Comparison of ENCODE assay signal across 15 mouse cellular contexts in the genomic region with DNA sequence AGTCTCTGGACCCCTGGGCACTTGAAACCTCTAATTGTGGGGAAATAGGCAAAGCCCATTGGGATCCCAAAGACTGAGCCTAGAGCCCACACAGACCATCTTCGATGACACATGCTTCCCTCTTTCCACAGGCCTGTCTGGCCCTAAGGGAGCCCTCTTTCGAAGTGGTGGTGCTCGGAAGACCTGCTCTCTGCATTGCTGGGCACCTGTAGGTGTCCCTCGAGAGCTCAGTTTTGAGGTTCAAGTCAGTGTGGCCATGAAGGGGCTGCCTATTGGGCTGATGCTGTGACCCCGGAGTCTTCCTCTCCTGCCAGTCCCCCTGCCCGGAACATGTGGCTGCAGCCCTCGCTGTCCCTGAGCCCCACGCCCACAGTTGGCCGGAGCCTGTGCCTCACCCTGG. TPM values are rescaled to one million over a fixed set of nuclear protein-coding genes. Genes with fewer than 3 reads are reported as not detected.
A peak's percentile ranks its signal among the peaks of the same experiment; 100 is the strongest.
DNase-seq lines count a peak whose midpoint lies in the region; ATAC-seq lines count a peak whose summit lies in the region.
"Had no signal": no experiment of that assay in that cellular context is flagged by ENCODE, and none has a peak within 500 bp of the region (broad histone marks: within the 10 kb centered on the region; RNA-seq: fewer than 3 reads in every experiment).

No protein-coding gene starts in this region.

- no peak for ATAC-seq in forebrain, embryonic 16.5 days
- no peak for ATAC-seq in midbrain, embryonic 12.5 days (ENCODE audit: low FRiP score, low read depth)
- ATAC-seq: intestine, embryonic 15.5 days had no signal

- H3K27ac ChIP-seq in forebrain, embryonic 16.5 days (ENCODE audit: low read length) = no peak overlapping the region
- no peak overlapping the region for H3K27ac ChIP-seq in midbrain, embryonic 12.5 days (replicated peaks)
- H3K27ac ChIP-seq: intestine, embryonic 15.5 days had no signal

- no peaks in the 10 kb centered on the region for H3K27me3 ChIP-seq in forebrain, embryonic 16.5 days (replicated peaks; ENCODE audit: control insufficient read depth, insufficient read depth, low read length)
- H3K27me3 ChIP-seq in midbrain, embryonic 12.5 days = peaks cover 32% of the 10 kb centered on the region
- H3K27me3 ChIP-seq: intestine, embryonic 15.5 days had no signal

- whole genome bisulfite sequencing in forebrain, embryonic 16.5 days = 54% methylated on average over 9 of the region's 9 CpGs
- 61% methylated on average over 9 of the region's 9 CpGs for WGBS in midbrain, embryonic 12.5 days

- H3K4me2 ChIP-seq in forebrain, embryonic 16.5 days (ENCODE audit: low read length) = peak overlapping the region; percentile 54
- H3K4me2 ChIP-seq in midbrain, embryonic 12.5 days (replicated peaks) = peak overlapping the region; percentile 51

- H3K4me3 ChIP-seq in forebrain, embryonic 16.5 days (replicated peaks; ENCODE audit: low read length) = peak overlapping the region; percentile 65
- peak overlapping the region; percentile 49; the same call in 1 of the 2 replicates for H3K4me3 ChIP-seq in midbrain, embryonic 12.5 days
- H3K4me3 ChIP-seq: intestine, embryonic 15.5 days had no signal

- peak; percentile 28 for DNase-seq in cerebellum, adult 11-12 months
- no peak for DNase-seq in cerebellum, adult 11 months
- DNase-seq in cerebellum, adult 9-11 months = peak; percentile 47
- DNase-seq in right cerebral cortex, adult 2 months (ENCODE audit: low spot score in 2 of 2) = no peak
- no peak for DNase-seq in embryo, embryonic 11 days
- no peak for DNase-seq in thymus, postnatal 0 days (ENCODE audit: low spot score)
- DNase-seq: adrenal gland, postnatal 10 days; gastrocnemius, postnatal 25 days; left cerebral cortex, postnatal 4 days; lung, adult 2 months; thymus, adult 18-20 months had no signal

- 0 out of 2 replicates have a peak overlapping the region, but pooled peaks have one; percentile 41 for H3K9ac ChIP-seq in forebrain, embryonic 16.5 days (replicated peaks; ENCODE audit: low read depth, low read length)
- H3K9ac ChIP-seq in midbrain, embryonic 12.5 days (replicated peaks) = no peak overlapping the region; the same call in 1 of the 2 replicates
- H3K9ac ChIP-seq: intestine, embryonic 15.5 days had no signal

- H3K9me3 ChIP-seq in forebrain, embryonic 16.5 days (ENCODE audit: control insufficient read depth, low read length) = no peaks in the 10 kb centered on the region
- H3K9me3 ChIP-seq in midbrain, embryonic 12.5 days = no peaks in the 10 kb centered on the region
- H3K9me3 ChIP-seq: intestine, embryonic 15.5 days had no signal

- no peaks in the 10 kb centered on the region for H3K36me3 ChIP-seq in forebrain, embryonic 16.5 days (ENCODE audit: control insufficient read depth, insufficient read depth)
- H3K36me3 ChIP-seq in midbrain, embryonic 12.5 days = peaks cover 3% of the 10 kb centered on the region; the same call in 1 of the 2 replicates
- H3K36me3 ChIP-seq: intestine, embryonic 15.5 days had no signal

- peaks cover 31% of the 10 kb centered on the region for H3K4me1 ChIP-seq in forebrain, embryonic 16.5 days (replicated peaks; ENCODE audit: control insufficient read depth, insufficient read depth, low read length)
- H3K4me1 ChIP-seq in midbrain, embryonic 12.5 days = peaks cover 36% of the 10 kb centered on the region
- H3K4me1 ChIP-seq: intestine, embryonic 15.5 days had no signal

RNA-seq across cellular contexts. Expression of a gene that starts 2.7 kb away (rescaled TPM):
- 65.5 and 72.3 TPM in 2 replicates for polyA plus RNA-seq in forebrain, embryonic 16.5 days (2015; fragmentation: Nextera tagmentation; extraction: Ambion mirVana)
- polyA plus RNA-seq in midbrain, embryonic 12.5 days (2016; fragmentation: Nextera tagmentation; extraction: Ambion mirVana) = 28.3 and 34.2 TPM in 2 replicates
- 0.09 and 0.12 TPM in 2 replicates for polyA plus RNA-seq in thymus, postnatal 0 days (2015; fragmentation: Nextera tagmentation; extraction: Ambion mirVana)

RNA-seq across cellular contexts. Expression of a gene that starts 27.8 kb away (rescaled TPM):
- polyA plus RNA-seq in forebrain, embryonic 16.5 days (2015; fragmentation: Nextera tagmentation; extraction: Ambion mirVana) = 22.9 and 26.9 TPM in 2 replicates
- polyA plus RNA-seq in midbrain, embryonic 12.5 days (2016; fragmentation: Nextera tagmentation; extraction: Ambion mirVana) = 40.0 and 40.4 TPM in 2 replicates
- polyA plus RNA-seq in thymus, postnatal 0 days (2015; fragmentation: Nextera tagmentation; extraction: Ambion mirVana) = 25.8 and 33.0 TPM in 2 replicates

RNA-seq across cellular contexts. Expression of a gene that starts 32.8 kb away (rescaled TPM):
- not detected in 2 replicates for polyA plus RNA-seq in forebrain, embryonic 16.5 days (2015; fragmentation: Nextera tagmentation; extraction: Ambion mirVana)
- polyA plus RNA-seq in midbrain, embryonic 12.5 days (2016; fragmentation: Nextera tagmentation; extraction: Ambion mirVana) = not detected in 2 replicates
- not detected in 2 replicates for polyA plus RNA-seq in thymus, postnatal 0 days (2015; fragmentation: Nextera tagmentation; extraction: Ambion mirVana)
- polyA plus RNA-seq: heart, embryonic 14.5 days; intestine, embryonic 15.5 days; lung, adult 2 months had no signal

RNA-seq across cellular contexts. Expression of a gene that starts 33.6 kb away (rescaled TPM):
- polyA plus RNA-seq in forebrain, embryonic 16.5 days (2015; fragmentation: Nextera tagmentation; extraction: Ambion mirVana) = 4.4 and 6.2 TPM in 2 replicates
- polyA plus RNA-seq in midbrain, embryonic 12.5 days (2016; fragmentation: Nextera tagmentation; extraction: Ambion mirVana) = 3.1 and 4.1 TPM in 2 replicates
- polyA plus RNA-seq in thymus, postnatal 0 days (2015; fragmentation: Nextera tagmentation; extraction: Ambion mirVana) = 334 and 367 TPM in 2 replicates

RNA-seq across cellular contexts. Expression of a gene that starts 37.9 kb away (rescaled TPM):
- polyA plus RNA-seq in forebrain, embryonic 16.5 days (2015; fragmentation: Nextera tagmentation; extraction: Ambion mirVana) = not detected in 2 replicates
- polyA plus RNA-seq in midbrain, embryonic 12.5 days (2016; fragmentation: Nextera tagmentation; extraction: Ambion mirVana) = not detected in 2 replicates
- polyA plus RNA-seq in thymus, postnatal 0 days (2015; fragmentation: Nextera tagmentation; extraction: Ambion mirVana) = 0.64 and 1.1 TPM in 2 replicates
- polyA plus RNA-seq: heart, embryonic 14.5 days; intestine, embryonic 15.5 days had no signal

Comparison
In these comparisons a context has a peak if more than half of its experiments do, and no peak if none do; other contexts are left out.
1. DNase-seq: peak in cerebellum, adult 11-12 months (single experiment) and cerebellum, adult 9-11 months (single experiment); none in cerebellum, adult 11 months (single experiment), right cerebral cortex, adult 2 months (0 of 2), embryo, embryonic 11 days (single experiment) and thymus, postnatal 0 days (single experiment).
2. RNA of a gene that starts 2.7 kb away (polyA plus RNA-seq): 65.5 to 72.3 TPM in forebrain, embryonic 16.5 days and 28.3 to 34.2 TPM in midbrain, embryonic 12.5 days; 0.09 to 0.12 TPM in thymus, postnatal 0 days; every median in the first group is over 10 times any median in the second.